Mouse (Mus musculus) forebrain, embryonic 11.5 days (tissue): ENCODE data around the gene Prr19. TPM values are rescaled to one million over a fixed set of nuclear protein-coding genes. Genes with fewer than 3 reads are reported as not detected.

Experiments
- ATAC-seq: fragments of 200-750 bp; cut with Nextera tagmentation; replicated peaks from 2 replicates; pipeline ENCODE4 v1.8.0; 2017; ENCODE audit warnings: moderate TSS enrichment; ENCODE audit not compliant: low FRiP score
- DNase-seq: peaks from one replicate; pipeline ENCODE4 v3.0.0-alpha.2; 2017; ENCODE audit warnings: low spot score
- H3K27ac ChIP-seq: fragments of 300-500 bp; sonication (generic); 2 replicates; pipeline ENCODE4 v1.5.1; 2014; ENCODE audit warnings: low read depth, low read length
- H3K27me3 ChIP-seq: fragments of 300-500 bp; sonication (generic); 2 replicates; pipeline ENCODE4 v1.6.1; 2014; ENCODE audit warnings: mild to moderate bottlenecking, low read length, mixed read lengths; ENCODE audit not compliant: control insufficient read depth, insufficient read depth
- H3K36me3 ChIP-seq: fragments of 300-500 bp; sonication (generic); 2 replicates; pipeline ENCODE4 v1.6.1; 2014; ENCODE audit warnings: mild to moderate bottlenecking, low read length, moderate library complexity, mixed read lengths; ENCODE audit not compliant: control insufficient read depth, insufficient read depth
- H3K4me1 ChIP-seq: fragments of 300-500 bp; sonication (generic); replicated peaks from 2 replicates; pipeline ENCODE4 v1.6.1; 2014; ENCODE audit warnings: low read length, mixed read lengths; ENCODE audit not compliant: control insufficient read depth, insufficient read depth
- H3K4me2 ChIP-seq: fragments of 300-500 bp; sonication (generic); 2 replicates; pipeline ENCODE4 v1.6.1; 2014; ENCODE audit warnings: low read depth, mild to moderate bottlenecking, low read length, moderate library complexity, mixed read lengths; ENCODE audit not compliant: severe bottlenecking
- H3K4me3 ChIP-seq: fragments of 300-500 bp; sonication (generic); 2 replicates; pipeline ENCODE4 v1.5.1; 2014; ENCODE audit warnings: low read depth, low read length
- H3K9ac ChIP-seq: fragments of 300-500 bp; sonication (generic); 2 replicates; pipeline ENCODE4 v1.6.1; 2014; ENCODE audit warnings: low read length
- H3K9me3 ChIP-seq: fragments of 300-500 bp; sonication (generic); 2 replicates; pipeline ENCODE4 v1.6.1; 2016; ENCODE audit warnings: low read length, mixed read lengths; ENCODE audit not compliant: control insufficient read depth
- WGBS: fragments of 180-500 bp; shearing (Covaris S2); extraction: QIAGEN DNeasy Blood & Tissue Kit; methylation state at CpG from one replicate; pipeline ENCODE4 v1.1.7; 2014; 5-methylcytosine and 5-hydroxymethylcytosine counted together
- polyA plus RNA-seq: library from polyadenylated mRNA; unstranded; fragments of >200 nt; fragmentation: Nextera tagmentation; extraction: Ambion mirVana; gene quantifications from 2 replicates; pipeline ENCODE4 v1.2.1, GENCODE M21; 2014

Gene Prr19
- polyA plus RNA-seq, 1 experiment from 2014 or later = 1.1 TPM

- H3K4me3 ChIP-seq = no peak overlapping the region
- H3K27ac ChIP-seq = no peak overlapping the region
- H3K36me3 ChIP-seq = peaks cover 30% of the 10 kb centered on the region
- DNase-seq (no peak), ATAC-seq (no peak)
- no peaks in the 10 kb centered on the region for H3K27me3 ChIP-seq
- H3K4me1 ChIP-seq = peaks cover 9% of the 10 kb centered on the region; the same call in 1 of the 2 replicates
- no peak overlapping the region for H3K9ac ChIP-seq
- no peaks in the 10 kb centered on the region; the same call in 1 of the 2 replicates for H3K9me3 ChIP-seq
- H3K4me2 ChIP-seq = no peak overlapping the region
- WGBS = 81% methylated on average over 10 of the region's 10 CpGs
Measured at GRCm38 (mm10) chr7:25293191-25293739, 7.9 kb upstream of the Prr19 start.

DNA sequence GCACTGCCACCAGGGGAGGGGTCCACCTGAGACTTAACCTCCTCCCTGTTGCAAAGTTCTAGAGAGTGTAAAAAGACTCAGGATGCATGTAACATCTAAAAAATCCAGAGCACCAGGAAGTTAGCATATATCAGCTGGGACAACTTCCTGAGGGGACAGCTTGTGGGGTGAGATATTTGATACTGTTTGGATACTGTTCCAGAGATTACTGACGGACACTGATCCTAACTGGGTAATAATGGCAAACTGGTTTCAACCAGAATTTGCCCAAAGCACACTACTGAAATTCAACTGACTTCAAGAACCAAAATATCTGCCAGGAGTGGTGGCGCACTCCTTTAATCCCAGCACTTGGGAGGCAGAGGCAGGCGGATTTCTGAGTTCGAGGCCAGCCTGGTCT is 6.7 kb upstream of the Prr19 start:
- H3K27ac ChIP-seq = no peak overlapping the region
- no peak overlapping the region for H3K4me2 ChIP-seq
- peaks cover 9% of the 10 kb centered on the region; the same call in 1 of the 2 replicates for H3K4me1 ChIP-seq
- WGBS = 90% methylated on average over 4 of the region's 4 CpGs
- no peak for DNase-seq
- H3K4me3 ChIP-seq = no peak overlapping the region
- H3K9ac ChIP-seq = no peak overlapping the region
- H3K9me3 ChIP-seq = no peaks in the 10 kb centered on the region; the same call in 1 of the 2 replicates
- H3K36me3 ChIP-seq = peaks cover 20% of the 10 kb centered on the region
- no peaks in the 10 kb centered on the region for H3K27me3 ChIP-seq
- no peak for ATAC-seq

DNA sequence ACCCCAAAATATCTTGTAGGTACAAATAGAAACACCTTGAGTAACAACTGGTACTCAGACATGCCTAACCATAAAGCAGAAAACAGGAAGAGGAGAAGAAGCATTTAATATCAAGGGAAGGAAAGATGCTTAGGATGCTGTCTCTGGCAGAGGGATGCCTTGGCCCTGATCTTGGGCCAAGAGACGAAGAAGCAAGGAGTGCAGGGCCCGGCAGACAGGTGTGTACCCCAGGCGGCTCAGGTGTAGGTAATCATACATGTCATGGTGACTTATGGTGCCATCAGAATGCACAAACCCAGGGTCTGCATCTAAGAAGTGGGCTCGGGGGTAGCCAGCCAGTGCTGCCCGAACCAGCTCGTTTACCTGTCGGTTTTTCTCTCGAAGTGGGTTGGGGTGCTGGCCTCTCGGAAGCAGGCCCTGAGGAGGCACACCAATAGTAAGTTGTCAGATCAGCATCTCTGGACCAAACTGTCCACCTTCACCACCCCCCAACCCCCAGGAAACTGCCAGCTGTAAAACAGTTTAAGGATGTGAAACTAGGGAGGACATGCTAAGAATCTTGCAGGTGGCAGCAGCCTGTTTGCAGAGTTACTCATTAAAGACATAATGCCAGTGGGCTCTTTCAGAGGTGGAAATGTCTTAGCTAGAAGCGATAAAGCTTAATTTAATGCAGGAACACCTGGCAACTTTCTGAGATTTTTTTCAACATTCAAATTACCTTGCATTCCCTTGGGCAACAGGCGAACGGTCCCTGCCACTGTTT is 6.1 kb upstream of the Prr19 start:
- H3K9ac ChIP-seq = no peak overlapping the region
- H3K9me3 ChIP-seq = no peaks in the 10 kb centered on the region
- peaks cover 14% of the 10 kb centered on the region for H3K36me3 ChIP-seq
- no peaks in the 10 kb centered on the region for H3K27me3 ChIP-seq
- ATAC-seq (no peak), DNase-seq (no peak)
- H3K4me3 ChIP-seq = no peak overlapping the region
- peaks cover 9% of the 10 kb centered on the region; the same call in 1 of the 2 replicates for H3K4me1 ChIP-seq
- 92% methylated on average over 12 of the region's 12 CpGs for WGBS
- H3K27ac ChIP-seq = no peak overlapping the region
- no peak overlapping the region for H3K4me2 ChIP-seq

GRCm38 (mm10) chr7:25296945-25297453 is 4.2 kb upstream of the Prr19 start:
- DNase-seq (no peak), ATAC-seq (peak; percentile 36)
- H3K9ac ChIP-seq = peak overlapping the region; percentile 79
- H3K9me3 ChIP-seq = no peaks in the 10 kb centered on the region
- H3K4me3 ChIP-seq = peak overlapping the region; percentile 77
- peak overlapping the region; percentile 91 for H3K27ac ChIP-seq
- H3K36me3 ChIP-seq = peaks cover 13% of the 10 kb centered on the region
- 2% methylated on average over 21 of the region's 21 CpGs for WGBS
- no peaks in the 10 kb centered on the region for H3K27me3 ChIP-seq
- peak overlapping the region; percentile 71 for H3K4me2 ChIP-seq
- H3K4me1 ChIP-seq = peaks cover 8% of the 10 kb centered on the region; the same call in 1 of the 2 replicates

DNA sequence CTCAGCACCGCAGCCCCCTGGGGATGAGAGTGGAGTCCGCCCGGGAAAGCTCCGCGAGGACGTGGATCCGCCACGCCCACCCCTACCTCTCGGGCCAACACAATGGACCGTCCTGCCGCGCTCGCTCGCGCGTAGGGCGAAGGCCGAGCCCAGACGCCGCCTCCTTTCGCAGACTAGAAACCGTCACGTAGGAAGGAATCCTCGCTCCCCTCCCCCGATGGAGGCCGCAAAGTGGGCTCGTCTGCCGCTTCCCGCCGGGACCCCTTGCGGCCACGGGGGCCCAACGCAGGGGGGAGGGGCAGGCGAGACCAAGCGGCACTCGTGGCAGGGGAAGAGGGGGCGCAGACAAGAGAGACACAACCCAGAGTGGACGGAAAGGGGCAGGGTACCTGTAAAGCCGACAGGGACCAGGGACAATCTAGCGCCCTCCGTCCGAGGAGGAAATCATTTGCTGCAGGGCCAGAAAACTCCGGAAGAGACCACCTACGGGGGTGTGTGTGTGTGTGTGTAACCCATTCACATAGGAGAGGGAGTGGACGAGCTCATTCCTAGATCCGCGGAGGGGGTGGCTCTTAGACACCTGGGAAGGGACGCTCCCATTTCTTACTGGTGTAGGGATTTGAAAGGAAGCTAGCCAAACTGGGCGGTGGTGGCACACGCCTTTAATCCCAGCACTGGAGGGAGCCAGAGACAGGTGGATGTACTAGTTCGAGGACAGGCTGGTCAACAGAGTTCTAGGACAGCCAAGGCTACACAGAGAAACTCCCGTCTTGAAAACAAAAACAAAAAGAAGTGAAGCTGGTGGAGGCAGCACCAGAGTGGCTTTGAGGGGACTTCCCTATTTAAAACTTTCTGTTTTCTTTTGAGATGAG is 3.5 kb upstream of the Prr19 start, which contains the start of gene Pafah1b3:
Gene Pafah1b3 (minus strand): TSS at position 533 of the 872 bp plus-strand sequence.
- ATAC-seq (peak; percentile 92), DNase-seq (peak; percentile 92)
- Histone ChIP-seq H3K27ac (peak within 1 kb of the TSS; percentile 91), H3K36me3 (peaks cover 7% of the 10 kb centered on the region), H3K9ac (peak within 1 kb of the TSS; percentile 79), H3K4me3 (peak within 1 kb of the TSS; percentile 77), H3K4me2 (peak within 1 kb of the TSS; percentile 71), H3K27me3 (no peaks in the 10 kb centered on the region), H3K9me3 (no peaks in the 10 kb centered on the region), H3K4me1 (peaks cover 8% of the 10 kb centered on the region; the same call in 1 of the 2 replicates)
- WGBS = under 1% methylated on average over 52 of the region's 52 CpGs

- 78% methylated on average over 9 of the region's 9 CpGs for WGBS
- peaks cover 5% of the 10 kb centered on the region; the same call in 1 of the 2 replicates for H3K4me1 ChIP-seq
- H3K9ac ChIP-seq = no peak overlapping the region
- H3K9me3 ChIP-seq = no peaks in the 10 kb centered on the region
- no peak overlapping the region for H3K27ac ChIP-seq
- H3K4me3 ChIP-seq = no peak overlapping the region
- ATAC-seq = no peak
- H3K36me3 ChIP-seq = no peaks in the 10 kb centered on the region
- DNase-seq = no peak
- H3K27me3 ChIP-seq = 0 out of 2 replicates have a peak, but pooled peaks cover 4% of the 10 kb centered on the region
- H3K4me2 ChIP-seq = no peak overlapping the region
Measured at GRCm38 (mm10) chr7:25303003-25303684, 1.9 kb downstream of the Prr19 start.

DNA sequence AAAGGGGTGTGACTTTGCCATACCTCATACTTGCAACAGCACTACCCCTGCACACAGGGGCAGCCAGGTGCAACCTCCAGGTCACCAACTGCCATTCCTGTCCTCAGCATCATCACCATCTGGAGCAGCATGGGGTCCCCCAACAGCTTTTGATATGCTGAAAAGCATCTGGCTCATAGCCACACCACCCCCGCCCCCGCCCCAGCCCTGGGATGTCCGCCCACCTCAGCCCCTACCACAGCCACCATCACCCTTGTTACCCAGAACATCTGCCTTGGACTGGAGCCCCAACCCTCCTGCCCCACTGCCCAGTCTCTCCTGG is 2.4 kb downstream of the Prr19 start:
- H3K9me3 ChIP-seq = no peaks in the 10 kb centered on the region
- H3K9ac ChIP-seq = no peak overlapping the region
- H3K4me3 ChIP-seq = no peak overlapping the region
- H3K27me3 ChIP-seq = 0 out of 2 replicates have a peak, but pooled peaks cover 4% of the 10 kb centered on the region
- no peak overlapping the region for H3K27ac ChIP-seq
- H3K4me2 ChIP-seq = no peak overlapping the region
- 79% methylated on average over 3 of the region's 3 CpGs for WGBS
- no peak for DNase-seq
- no peak for ATAC-seq
- H3K36me3 ChIP-seq = no peaks in the 10 kb centered on the region
- peaks cover 3% of the 10 kb centered on the region; the same call in 1 of the 2 replicates for H3K4me1 ChIP-seq

DNA sequence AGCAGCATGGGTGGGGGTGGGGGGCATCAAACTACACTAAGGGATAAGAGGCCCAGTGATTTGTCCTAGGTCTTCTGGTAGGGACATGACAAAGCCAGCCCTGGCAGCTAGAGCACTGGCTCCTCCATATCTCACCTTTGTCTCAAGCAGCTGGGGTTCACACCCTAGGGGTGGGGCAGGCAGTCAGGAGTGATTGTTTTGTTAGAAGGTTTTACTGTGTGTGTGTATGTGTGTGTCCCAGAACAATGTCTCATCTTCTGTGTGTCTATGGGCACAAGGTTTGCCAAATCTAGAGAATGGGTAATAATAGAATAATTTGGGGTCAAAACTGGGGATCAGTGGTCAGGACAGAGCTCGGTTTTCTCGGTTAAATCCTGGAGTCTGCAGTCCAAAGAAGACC is 4.3 kb downstream of the Prr19 start:
- no peak overlapping the region for H3K27ac ChIP-seq
- ATAC-seq = peak; percentile 10; the same call in 1 of the 2 replicates

More for the DNA sequence above, 4.3 kb downstream of the Prr19 start:
- Histone ChIP-seq H3K4me1 (peaks cover 3% of the 10 kb centered on the region; the same call in 1 of the 2 replicates), H3K9ac (peak overlapping the region; percentile 67), H3K4me2 (peak overlapping the region; percentile 92), H3K36me3 (no peaks in the 10 kb centered on the region), H3K4me3 (peak overlapping the region; percentile 51), H3K9me3 (no peaks in the 10 kb centered on the region), H3K27me3 (0 out of 2 replicates have a peak, but pooled peaks cover 4% of the 10 kb centered on the region)
- DNase-seq = no peak
- 0% methylated on average over 2 of the region's 2 CpGs for WGBS
